Mouse (Mus musculus): Measurements from ENCODE around the gene Il12rb2.

- TF ChIP-seq GATA1 (IDR thresholded peaks at IDR 0.05; ENCODE audit: borderline replicate concordance, low read length) (no peak), FLI1 (IDR thresholded peaks at IDR 0.05; ENCODE audit: low read length) (no peak)
These were observed 109.8 kb downstream of the Il12rb2 start for GRCm38 (mm10) chr6:67266159-67266657.

Data from megakaryocyte, embryonic 14.5 days (primary cell).